Mouse (Mus musculus): ENCODE data around the gene Efnb3. TPM values are rescaled to one million over a fixed set of nuclear protein-coding genes. Genes with fewer than 3 reads are reported as not detected.

Efnb3 gene
- total RNA-seq (2012; rRNA removed) (0.20 and 0.23 TPM in 2 replicates), polyA plus RNA-seq (2012; ENCODE audit: insufficient read depth in 1 of 2, insufficient read length in 2 of 2, low read depth in 1 of 2, low replicate concordance in 2 of 2, missing spikeins in 1 of 2) (under 1 TPM in 1 of 2 experiments, not detected in 1; 0.72 TPM)

GRCm38 (mm10) chr11:69559851-69560765, at the start of gene Efnb3:
TSS of gene Efnb3 (minus strand) at chr11:69560205.
- peaks cover 0 to 4% of the 10 kb centered on the region in 2 experiments; a peak in 2 of 4 replicates for H3K36me3 ChIP-seq (ENCODE audit: control insufficient read depth in 1 of 2, insufficient read depth in 2 of 2, low read length in 2 of 2)
- no peaks in the 10 kb centered on the region for H3K4me1 ChIP-seq (ENCODE audit: control insufficient read depth in 1 of 2, insufficient read depth in 2 of 2, low read length in 2 of 2)
- H3K79me2 ChIP-seq (ENCODE audit: control insufficient read depth, insufficient read depth, low read length, poor library complexity) = no peaks in the 10 kb centered on the region
- TF ChIP-seq E2F4 (IDR thresholded peaks at IDR 0.05; ENCODE audit: borderline replicate concordance, low read depth, low read length) (no peak), GABPA (IDR thresholded peaks at IDR 0.05; ENCODE audit: low read depth, low read length) (no peak), SMC3 (IDR thresholded peaks at IDR 0.05; ENCODE audit: low read depth, low read length) (no peak), ZMIZ1 (IDR thresholded peaks at IDR 0.05; ENCODE audit: low read depth, low read length) (no peak), MYC (IDR thresholded peaks at IDR 0.05; ENCODE audit: low read depth, low read length) (no peak), NRF1 (IDR thresholded peaks at IDR 0.05; ENCODE audit: insufficient read depth, low read depth, low read length, poor library complexity, severe bottlenecking) (no peak), USF2 (IDR thresholded peaks at IDR 0.05; ENCODE audit: borderline replicate concordance in 1 of 2, insufficient read depth in 1 of 2, low read depth in 1 of 2, low read length in 2 of 2) (no peak), MAZ (IDR thresholded peaks at IDR 0.05; ENCODE audit: low read depth, low read length) (no peak)
- H3K27ac ChIP-seq (ENCODE audit: control insufficient read depth, low read depth, low read length) = no peak within 1 kb of the TSS
- H3K9ac ChIP-seq (ENCODE audit: control insufficient read depth, low read depth, low read length, poor library complexity, severe bottlenecking) = no peak within 1 kb of the TSS
- DNase-seq (ENCODE audit: low read depth, low spot score) = no peak
- H3K9me3 ChIP-seq (replicated peaks; ENCODE audit: insufficient read depth, low read length) = no peaks in the 10 kb centered on the region
- H3K27me3 ChIP-seq (ENCODE audit: control insufficient read depth in 1 of 2, insufficient read depth in 2 of 2, low read length in 2 of 2) = no peaks in the 10 kb centered on the region
- H3K4me3 ChIP-seq (ENCODE audit: control insufficient read depth in 1 of 2, insufficient read depth in 1 of 2, low read depth in 2 of 2, low read length in 2 of 2) = no peak within 1 kb of the TSS

DNA sequence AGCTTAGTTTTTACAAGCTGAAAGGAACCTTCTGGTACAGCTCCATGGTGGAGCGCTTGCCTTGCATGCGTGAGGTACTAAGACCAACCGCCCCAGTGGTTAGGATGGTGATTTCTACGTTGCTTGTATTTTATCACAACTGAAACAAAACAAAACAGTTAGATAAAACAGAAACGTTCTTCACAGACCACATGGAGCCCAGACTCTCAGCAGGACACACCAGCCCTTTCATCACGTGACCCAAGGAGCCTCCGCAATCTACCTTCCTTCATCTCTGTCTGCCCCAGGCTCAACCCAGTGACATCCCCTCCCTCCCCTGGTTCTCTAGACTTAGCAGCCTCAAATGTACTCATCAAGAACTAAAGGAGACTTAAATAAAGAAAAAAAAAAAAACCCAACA, 49.4 kb upstream of the Efnb3 start:
- H3K4me1 ChIP-seq (ENCODE audit: control insufficient read depth in 1 of 2, insufficient read depth in 2 of 2, low read length in 2 of 2) = peaks cover 24 to 41% of the 10 kb centered on the region in 2 experiments
- no peaks in the 10 kb centered on the region for H3K27me3 ChIP-seq (ENCODE audit: control insufficient read depth in 1 of 2, insufficient read depth in 2 of 2, low read length in 2 of 2)
- peak overlapping the region; percentile 24 to 27 for H3K4me3 ChIP-seq (ENCODE audit: control insufficient read depth in 1 of 2, insufficient read depth in 1 of 2, low read depth in 2 of 2, low read length in 2 of 2)
- TF ChIP-seq ZKSCAN1 (IDR thresholded peaks at IDR 0.05; ENCODE audit: low read depth, low read length) (no peak), GABPA (IDR thresholded peaks at IDR 0.05; ENCODE audit: low read depth, low read length) (no peak), ZC3H11A (IDR thresholded peaks at IDR 0.05; ENCODE audit: low read depth, low read length) (no peak), TBP (IDR thresholded peaks at IDR 0.05; ENCODE audit: low read depth, low read length) (peak; percentile 88), POLR2A (IDR thresholded peaks at IDR 0.05; ENCODE audit: control insufficient read depth in 1 of 2, insufficient read depth in 1 of 2, low read depth in 1 of 2, low read length in 2 of 2, poor library complexity in 1 of 2) (peak in 1 of 2 experiments; percentile 84; a peak in 2 of 4 replicates), NRF1 (IDR thresholded peaks at IDR 0.05; ENCODE audit: insufficient read depth, low read depth, low read length, poor library complexity, severe bottlenecking) (no peak), UBTF (IDR thresholded peaks at IDR 0.05; ENCODE audit: borderline replicate concordance, insufficient read depth, low read depth, low read length) (0 out of 2 replicates have a peak, but pooled peaks have one; percentile 63), USF1 (IDR thresholded peaks at IDR 0.05; ENCODE audit: low read depth, low read length) (peak; percentile 100), CHD2 (IDR thresholded peaks at IDR 0.05; ENCODE audit: low read length) (no peak), POLR2AphosphoS2 (IDR thresholded peaks at IDR 0.05; ENCODE audit: low read length) (0 out of 2 replicates have a peak, but pooled peaks have one; percentile 60), USF2 (IDR thresholded peaks at IDR 0.05; ENCODE audit: borderline replicate concordance in 1 of 2, insufficient read depth in 1 of 2, low read depth in 1 of 2, low read length in 2 of 2) (peak; percentile 93 to 97), RCOR1 (IDR thresholded peaks at IDR 0.05; ENCODE audit: low read depth, low read length) (peak; percentile 66), POLR2AphosphoS5 (IDR thresholded peaks at IDR 0.05; ENCODE audit: borderline replicate concordance, low read depth, low read length) (no peak), NELFE (IDR thresholded peaks at IDR 0.05; ENCODE audit: low read depth, low read length) (peak; percentile 70), MXI1 (IDR thresholded peaks at IDR 0.05; ENCODE audit: low read depth, low read length) (peak; percentile 96), JUND (IDR thresholded peaks at IDR 0.05; ENCODE audit: low read depth, low read length) (no peak), MYB (IDR thresholded peaks at IDR 0.05; ENCODE audit: low read depth, low read length) (peak; percentile 99), CTCF (IDR thresholded peaks at IDR 0.05 in 2 of 3, conservative IDR thresholded peaks at IDR 0.05 in 1 of 3; ENCODE audit: control insufficient read depth in 1 of 3, insufficient read depth in 1 of 3, low read depth in 2 of 3, low read length in 3 of 3, poor library complexity in 1 of 3, severe bottlenecking in 1 of 3) (no peak), TAL1 (IDR thresholded peaks at IDR 0.05; ENCODE audit: low read length) (no peak), RAD21 (IDR thresholded peaks at IDR 0.05; ENCODE audit: low read depth, low read length) (no peak), HCFC1 (IDR thresholded peaks at IDR 0.05; ENCODE audit: low read depth, low read length) (peak; percentile 63), ZNF384 (IDR thresholded peaks at IDR 0.05; ENCODE audit: low read depth, low read length) (0 out of 2 replicates have a peak, but pooled peaks have one; percentile 40), ELF1 (IDR thresholded peaks at IDR 0.05; ENCODE audit: low read depth, low read length) (no peak)

More for the DNA sequence above, 49.4 kb upstream of the Efnb3 start:
- H3K9me3 ChIP-seq (replicated peaks; ENCODE audit: insufficient read depth, low read length) = no peaks in the 10 kb centered on the region
- peaks cover 0 to 26% of the 10 kb centered on the region in 2 experiments; a peak in 2 of 4 replicates for H3K36me3 ChIP-seq (ENCODE audit: control insufficient read depth in 1 of 2, insufficient read depth in 2 of 2, low read length in 2 of 2)
- DNase-seq (ENCODE audit: low read depth, low spot score) = peak; percentile 94
- H3K79me2 ChIP-seq (ENCODE audit: control insufficient read depth, insufficient read depth, low read length, poor library complexity) = peaks cover 6% of the 10 kb centered on the region
- H3K27ac ChIP-seq (ENCODE audit: control insufficient read depth, low read depth, low read length) = peak overlapping the region; percentile 91
- H3K9ac ChIP-seq (ENCODE audit: control insufficient read depth, low read depth, low read length, poor library complexity, severe bottlenecking) = peak overlapping the region; percentile 66

Measured in MEL (cell line).